In the genomic region with DNA sequence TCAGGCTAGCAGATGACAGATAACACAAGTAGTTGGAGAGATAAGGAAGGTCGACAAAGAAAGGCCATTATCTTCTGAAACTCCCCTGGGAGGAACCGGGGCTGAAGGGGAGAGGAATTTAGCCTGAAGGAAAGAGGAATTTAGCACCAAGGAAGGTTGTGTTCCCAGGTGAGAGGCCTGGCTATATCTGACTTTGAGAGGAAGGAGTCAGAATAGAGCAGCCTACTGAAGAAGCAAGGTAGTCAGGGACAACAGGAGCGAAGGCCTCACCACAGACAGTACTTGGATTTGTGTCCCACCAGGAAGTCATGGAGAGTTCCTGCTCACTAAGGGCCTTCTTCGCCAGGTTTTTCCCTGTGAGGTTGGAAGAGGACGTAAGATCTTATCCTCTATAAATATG, we compare ENCODE assay signal across 9 mouse cellular contexts.
DNase-seq lines count a peak whose midpoint lies in the region; TF ChIP-seq lines count a peak whose summit lies in the region.
"Had no signal": no experiment of that assay in that cellular context is flagged by ENCODE, and none has a peak within 500 bp of the region (broad histone marks: within the 10 kb centered on the region; RNA-seq: fewer than 3 reads in every experiment).

No protein-coding gene starts in this region.

- TF ChIP-seq POLR2A in kidney, adult 2 months (IDR thresholded peaks at IDR 0.05; ENCODE audit: low read depth, low read length), result no peak

- 56% methylated on average over 5 of the region's 5 CpGs for WGBS in kidney, adult 2 months

- H3K4me1 ChIP-seq in kidney, adult 2 months (ENCODE audit: control insufficient read depth, insufficient read depth, low read length), result peaks cover 3% of the 10 kb centered on the region; the same call in 1 of the 2 replicates

- DNase-seq in kidney, adult 2 months, result peak; percentile 26
- DNase-seq in kidney, postnatal 36 days, result no peak
- DNase-seq in ES-CJ7 (ENCODE audit: low read depth, low spot score), result peak; percentile 62
- DNase-seq in embryo, embryonic 10 days (ENCODE audit: low spot score), result peak; percentile 31
- DNase-seq in heart, postnatal 10 days, result peak; percentile 13 to 19
- DNase-seq in cerebellum, postnatal 25 days, result no peak
- DNase-seq in right cerebral cortex, postnatal 4 days, result no peak
- DNase-seq: thymus, postnatal 25 days had no signal

- TF ChIP-seq CTCF in kidney, adult 2 months (conservative IDR thresholded peaks at IDR 0.05; ENCODE audit: insufficient read depth, insufficient read length, low read depth, low read length), result no peak

- peak overlapping the region; percentile 80 for H3K27ac ChIP-seq in kidney, adult 2 months (ENCODE audit: insufficient read depth, low read depth, low read length)
- H3K27ac ChIP-seq: hindbrain, embryonic 15.5 days had no signal

- intact Hi-C loops in heart, postnatal 10 days (cut with DNase I), result loop anchor here (2.0 kb wide), 1 partner anchor 38 kb away; no protein-coding TSS in a partner anchor

- H3K27me3 ChIP-seq in kidney, adult 2 months (replicated peaks; ENCODE audit: control insufficient read depth, insufficient read depth, low read length), result no peaks in the 10 kb centered on the region
- H3K27me3 ChIP-seq: hindbrain, embryonic 15.5 days had no signal

- H3K36me3 ChIP-seq in kidney, adult 2 months (ENCODE audit: control insufficient read depth, insufficient read depth, low read length), result no peaks in the 10 kb centered on the region
- H3K36me3 ChIP-seq: hindbrain, embryonic 15.5 days had no signal

- H3K4me3 ChIP-seq in kidney, adult 2 months (ENCODE audit: insufficient read depth, low read depth, low read length), result no peak overlapping the region
- H3K4me3 ChIP-seq: hindbrain, embryonic 15.5 days had no signal

Comparison
In these comparisons a context has a peak if more than half of its experiments do, and no peak if none do; other contexts are left out.
1. DNase-seq: peak in kidney, adult 2 months (single experiment), ES-CJ7 (single experiment), embryo, embryonic 10 days (single experiment) and heart, postnatal 10 days (2 of 2); none in kidney, postnatal 36 days (0 of 2), cerebellum, postnatal 25 days (0 of 2) and right cerebral cortex, postnatal 4 days (single experiment).